Mouse (Mus musculus) neutrophil, adult 59 days (primary cell): ENCODE results near the gene Adck2. TPM values are rescaled to one million over a fixed set of nuclear protein-coding genes. Genes with fewer than 3 reads are reported as not detected.

Experiments
- total RNA-seq, 2 experiments: library from RNA; stranded (reverse); gene quantifications; 1 replicate in 1 of 2; 2 replicates in 1 of 2; pipeline ENCODE4 v1.2.4; 2023

Adck2 gene
- 10 to 100 TPM; 19.3 to 24.4 TPM for total RNA-seq

DNA sequence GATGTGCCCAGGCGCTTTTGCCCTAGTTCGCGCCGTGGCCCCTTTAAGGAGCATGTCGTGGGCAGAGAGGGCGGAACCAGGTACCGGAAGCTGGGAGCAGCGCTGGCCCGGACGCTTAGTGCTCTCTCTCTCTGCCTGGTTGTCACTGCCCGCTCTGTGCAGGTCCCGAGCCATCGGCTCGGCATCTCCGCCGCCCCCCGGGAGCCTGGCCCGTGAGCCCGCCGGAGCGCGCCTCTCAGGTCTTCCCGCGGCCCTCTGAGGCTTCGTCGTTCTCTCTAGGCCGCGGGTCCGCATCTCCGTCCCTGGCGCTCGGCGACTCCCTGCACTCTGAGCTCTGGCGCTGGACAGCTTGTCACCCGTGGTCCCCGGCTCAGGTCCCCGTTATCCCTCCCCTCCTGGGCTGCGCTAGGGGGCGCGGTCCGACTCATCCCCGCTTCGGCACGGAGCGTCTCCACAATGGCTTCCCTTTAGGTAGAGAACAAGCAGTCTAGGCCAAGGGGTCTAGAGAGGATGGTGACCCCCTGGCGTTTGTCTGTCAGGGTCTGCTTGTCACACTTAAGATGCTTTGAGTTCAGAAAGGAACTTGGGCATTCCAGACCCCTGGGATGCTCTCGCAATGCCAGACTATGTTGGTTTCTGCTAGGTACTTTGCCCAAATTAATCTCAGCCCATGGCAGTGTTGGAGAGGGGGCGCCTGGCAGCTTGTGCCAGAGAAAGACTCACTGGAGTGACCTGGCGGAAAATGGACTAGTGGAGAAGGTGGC lies at the start of gene Adck2:
TSS of gene Adck2 (plus strand) at position 83 of the 764 bp plus-strand sequence.

DNA sequence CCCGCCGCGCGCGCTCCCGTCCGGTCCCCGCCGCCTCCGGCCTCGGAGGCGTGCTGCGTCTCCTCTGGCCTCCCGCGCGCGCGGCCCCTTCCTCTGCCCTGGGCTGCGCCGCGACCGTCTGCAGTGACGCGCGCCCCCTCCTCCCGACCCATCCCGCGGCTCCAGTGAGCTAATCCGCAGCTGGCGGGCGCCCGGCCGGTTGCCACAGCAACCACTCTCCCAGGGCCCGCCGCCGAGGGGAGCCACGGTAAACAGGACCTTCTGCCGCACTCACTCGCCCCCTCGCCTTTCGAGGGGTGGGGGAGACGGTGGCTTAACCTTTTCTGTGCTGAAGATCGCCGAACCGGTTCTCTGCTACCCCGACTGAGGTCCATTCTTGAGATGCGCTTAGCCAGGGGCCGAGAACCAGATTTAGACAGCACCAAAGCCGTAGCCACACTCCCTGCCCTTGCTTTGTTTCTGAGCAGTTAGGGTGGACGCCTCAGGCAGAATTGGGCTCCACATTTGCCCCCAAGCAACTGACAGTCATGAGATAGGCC lies 15.9 kb upstream of the Adck2 start, which contains the start of gene Dennd2a:
TSS of gene Dennd2a (minus strand) at position 145 of the 539 bp plus-strand sequence.

DNA sequence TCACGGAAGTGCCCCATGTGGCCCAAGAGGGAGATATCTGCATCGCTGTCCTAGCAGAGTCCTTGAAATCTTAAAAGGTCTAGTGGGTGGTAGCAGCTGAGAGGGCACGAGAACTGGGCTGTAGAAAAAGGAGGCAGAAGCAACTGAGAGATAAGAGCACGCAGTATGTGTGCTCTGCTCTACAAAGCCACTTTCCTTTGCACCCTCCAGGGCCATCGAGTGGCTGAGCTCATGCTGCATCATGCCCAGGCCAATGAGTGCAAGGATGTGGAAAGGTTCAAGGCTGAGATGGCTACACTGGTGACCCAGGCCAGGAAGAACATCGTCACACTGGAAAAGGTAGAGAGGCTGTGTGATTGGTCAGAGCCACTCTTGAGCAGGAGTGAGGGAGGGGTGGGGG lies 11.8 kb downstream of the Adck2 start, which contains the start of gene Gm42420:
TSS of gene Gm42420 (plus strand) at position 237 of the 400 bp plus-strand sequence.

DNA sequence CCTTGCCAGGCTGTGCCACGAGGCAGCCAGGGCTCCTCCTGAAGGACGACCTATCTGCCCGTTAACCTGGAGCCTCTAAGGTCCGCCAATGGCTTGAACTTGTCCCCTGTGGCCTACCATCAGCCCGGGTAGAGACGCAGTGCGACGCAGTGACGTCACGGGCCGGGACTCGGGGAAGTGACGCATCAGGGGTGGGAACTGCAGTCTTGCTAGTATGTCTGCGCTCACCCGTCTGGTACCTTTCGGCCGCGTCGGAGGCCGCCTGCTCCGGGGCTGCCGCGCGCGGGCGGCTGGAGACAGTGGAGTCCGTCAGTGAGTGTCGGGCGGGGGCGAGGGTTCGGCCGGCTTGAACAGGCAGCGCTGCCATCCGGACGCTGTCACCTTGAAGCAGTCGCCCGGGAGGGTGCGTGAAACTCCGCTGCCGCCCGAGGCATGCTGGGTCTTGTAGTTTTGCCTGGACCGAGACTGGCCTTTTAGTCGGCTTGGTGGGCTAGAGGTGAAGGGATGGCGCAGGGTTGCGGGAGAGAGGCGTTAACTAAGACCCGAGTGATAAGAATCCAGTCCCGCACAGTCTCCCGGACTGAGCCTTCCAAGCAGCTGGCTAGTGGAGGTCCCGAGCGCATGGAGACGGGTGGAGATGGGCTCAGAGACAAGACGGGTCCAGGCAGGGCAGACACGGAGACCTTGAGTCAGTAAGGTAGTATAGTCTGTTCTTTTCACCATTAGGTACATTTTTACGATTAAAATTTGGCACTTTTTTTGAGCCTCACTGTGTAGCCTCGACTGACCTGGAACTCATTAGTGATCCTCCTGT lies 18.9 kb downstream of the Adck2 start, which contains the start of gene Ndufb2:
TSS of gene Ndufb2 (plus strand) at position 174 of the 814 bp plus-strand sequence.

Other genes with a start within 250 kb of the Adck2 start
- 10 to 100 TPM; 43.4 to 64.4 TPM for gene Slc37a3, start 196.2 kb upstream of the Adck2 start, total RNA-seq
- 1 to 10 TPM; 2.4 to 2.6 TPM for gene Rab19, start 192.7 kb upstream of the Adck2 start, total RNA-seq
- gene Mkrn1, start 153.4 kb upstream of the Adck2 start, total RNA-seq: 100 to 1,000 TPM; 141 to 145 TPM
- gene Dennd2a, start 16.0 kb upstream of the Adck2 start, total RNA-seq: 1 to 10 TPM; 7.0 to 7.8 TPM
- gene Gm42420, start 11.9 kb downstream of the Adck2 start, total RNA-seq: not detected
- 10 to 100 TPM; 38.7 to 39.1 TPM for gene Ndufb2, start 18.7 kb downstream of the Adck2 start, total RNA-seq
- 10 to 100 TPM; 79.6 to 86.8 TPM for gene Braf, start 151.6 kb downstream of the Adck2 start, total RNA-seq
- 10 to 100 TPM; 22.9 to 30.6 TPM for gene Mrps33, start 237.1 kb downstream of the Adck2 start, total RNA-seq